Mouse (Mus musculus) c-Kit-positive CD71-negative TER-119-negative erythroid progenitor cells, embryonic 14.5 days (primary cell): ENCODE results near the gene D2hgdh.
"Not testable (repeated sequence)": the region's sequence is repeated elsewhere in the genome, so short reads cannot be mapped to it uniquely, and the experiment has no call there.

Experiments used
- DNase-seq: peaks from one replicate; pipeline ENCODE4 v3.0.0-alpha.2; 2013; ENCODE audit warnings: low read depth

The D2hgdh gene

DNA sequence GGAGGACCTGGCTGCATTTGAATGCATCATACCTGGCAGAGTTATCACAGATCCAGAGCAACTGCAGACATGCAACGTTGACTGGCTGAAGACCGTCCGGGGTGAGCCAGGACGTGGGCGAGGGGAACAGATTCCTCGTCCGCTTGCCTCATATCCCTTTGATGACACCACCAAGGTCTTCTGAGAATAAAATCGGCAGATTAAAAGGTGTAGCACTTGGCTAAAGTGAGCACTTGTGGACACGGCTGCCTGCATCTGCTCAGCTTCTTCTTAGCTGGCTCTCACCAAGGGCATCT lies 1.8 kb downstream of the D2hgdh start:
- DNase-seq: no peak

DNA sequence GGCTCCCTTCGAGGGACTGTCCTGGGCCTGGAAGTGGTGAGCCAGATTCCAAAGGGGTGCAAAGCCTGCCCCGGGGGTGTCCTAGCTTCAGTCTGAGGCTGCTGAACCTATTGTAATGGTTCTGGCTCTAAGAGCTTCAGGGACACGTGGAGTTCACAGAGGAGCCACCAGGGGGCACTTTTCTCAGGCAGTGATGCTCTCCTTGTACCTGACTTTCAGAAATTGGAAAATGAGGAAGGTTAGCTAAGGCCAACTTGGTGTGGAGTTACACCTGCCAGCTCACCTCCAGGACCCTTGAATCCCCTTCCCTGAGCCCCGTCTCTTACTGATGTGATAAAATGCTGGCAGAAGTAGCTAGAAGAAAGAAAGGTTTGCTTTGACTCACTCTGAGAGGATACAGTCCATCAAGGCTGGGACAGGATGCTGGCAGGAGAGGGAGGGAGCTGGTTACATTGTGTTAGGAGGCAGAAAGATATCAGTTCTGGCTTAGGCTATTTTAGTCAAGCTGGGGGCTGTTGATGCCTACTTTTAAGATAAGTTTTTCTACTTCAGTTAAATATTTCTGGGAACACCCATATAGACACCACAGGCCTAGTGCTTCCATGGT lies 8.1 kb downstream of the D2hgdh start:
- not testable (repeated sequence) for DNase-seq

DNA sequence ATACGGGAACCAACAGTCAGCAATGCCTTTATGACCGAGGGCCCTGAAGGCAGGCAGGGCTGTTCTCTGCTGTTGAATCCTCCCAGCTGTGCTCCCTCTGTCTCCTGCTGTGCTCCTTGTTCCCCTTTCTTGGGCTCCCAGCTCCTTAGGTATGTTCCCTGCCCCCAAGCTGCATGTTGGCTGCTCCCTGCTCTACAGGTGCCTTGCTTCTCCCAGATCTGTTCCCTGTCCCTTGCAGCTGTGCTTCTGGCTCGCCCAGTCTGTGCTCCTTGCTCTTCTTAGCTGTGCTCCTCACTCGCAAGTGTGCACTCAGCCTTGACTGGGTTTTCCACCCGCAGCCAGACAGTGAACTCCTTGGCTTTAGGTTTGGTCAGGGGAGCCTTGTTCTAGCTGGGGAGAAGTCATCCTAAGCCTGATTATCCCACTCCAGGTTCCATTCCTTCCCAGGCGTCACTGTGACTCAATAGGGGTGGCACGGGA lies 10.0 kb downstream of the D2hgdh start:
- no peak for DNase-seq

DNA sequence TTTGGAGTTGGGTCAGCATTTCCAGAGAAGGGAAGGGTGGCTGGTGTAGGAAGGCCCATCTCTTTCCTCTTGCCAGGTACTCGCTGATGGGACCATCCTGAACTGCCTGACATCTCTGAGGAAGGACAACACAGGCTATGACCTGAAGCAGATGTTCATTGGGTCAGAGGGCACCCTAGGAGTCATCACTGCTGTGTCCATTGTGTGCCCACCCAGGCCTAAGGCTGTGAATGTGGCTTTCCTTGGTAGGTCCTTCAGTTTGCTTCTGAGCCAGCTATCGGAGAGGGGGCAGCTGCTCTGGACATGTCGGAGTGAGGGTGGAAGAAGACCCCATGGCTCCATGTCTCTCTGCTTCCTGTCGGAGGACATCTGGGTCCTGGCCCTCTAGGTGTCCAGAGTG lies 10.5 kb downstream of the D2hgdh start:
- no peak for DNase-seq

DNA sequence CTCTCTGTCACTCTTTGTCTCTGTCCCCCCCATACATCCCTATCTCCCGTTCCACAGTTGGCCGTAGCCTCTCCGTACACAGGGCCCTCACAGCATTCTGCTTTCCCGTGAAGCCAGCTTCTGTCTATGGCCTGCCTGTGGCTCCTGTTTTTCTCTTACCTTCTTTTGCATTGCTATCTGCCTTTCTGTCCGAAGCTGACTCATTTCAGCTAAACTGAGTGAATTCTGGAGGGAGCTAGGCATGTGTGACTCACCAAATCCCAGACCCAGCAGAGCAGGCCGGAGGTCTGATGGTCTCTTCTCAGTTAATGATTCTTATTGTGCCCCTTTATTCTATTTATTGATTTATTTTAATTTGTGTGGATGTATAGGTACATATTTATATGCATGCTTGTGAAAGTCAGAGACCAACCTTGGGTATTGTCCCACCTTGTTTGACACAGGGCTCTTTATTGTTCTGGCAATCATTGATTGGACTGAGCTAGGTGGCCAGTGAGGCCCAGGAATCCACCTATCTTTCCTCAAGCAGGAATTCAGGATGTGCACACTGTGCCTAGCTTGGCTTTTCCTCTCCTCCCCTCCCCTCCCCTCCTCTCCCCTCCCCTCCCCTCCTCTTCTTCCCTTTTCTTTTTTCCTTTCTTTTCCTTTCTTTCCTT lies 11.3 kb downstream of the D2hgdh start:
- DNase-seq: no peak

DNA sequence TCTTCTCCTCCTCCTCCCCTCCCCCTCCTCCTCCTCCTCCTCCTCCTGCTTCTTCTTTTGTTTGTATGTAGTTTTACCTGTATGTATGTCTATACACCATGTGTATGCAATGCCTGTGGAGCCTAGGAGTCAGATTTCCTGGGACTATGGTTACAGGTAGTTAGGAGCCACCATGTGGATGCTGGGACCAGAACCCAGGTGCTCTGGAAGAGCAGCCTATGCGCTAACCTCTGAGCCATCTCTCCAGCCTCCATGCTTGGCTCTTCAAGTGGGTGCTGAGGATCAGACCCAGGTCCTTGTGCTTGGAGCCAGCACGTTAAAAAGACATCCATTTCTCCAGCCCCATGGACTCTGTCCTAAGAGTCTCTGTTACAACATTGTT lies 11.8 kb downstream of the D2hgdh start:
- no peak for DNase-seq

DNA sequence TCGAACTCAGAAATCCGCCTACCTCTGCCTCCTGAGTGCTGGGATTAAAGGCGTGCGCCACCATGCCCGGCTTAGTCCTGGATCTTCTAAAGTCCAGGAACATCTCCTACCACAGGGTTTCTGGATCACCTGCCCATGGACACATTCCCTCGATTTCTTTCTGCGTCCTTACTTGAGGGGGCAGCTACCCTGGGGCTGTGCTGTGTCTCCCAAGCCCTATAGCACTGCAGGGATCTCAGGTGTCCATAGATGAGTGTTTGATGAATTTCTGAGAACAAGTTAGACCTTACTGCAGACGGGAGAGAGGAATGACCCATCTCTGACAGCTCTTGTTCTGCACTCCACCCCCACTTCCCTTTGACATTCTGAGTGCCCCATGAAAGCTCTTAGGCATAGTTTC lies 12.6 kb downstream of the D2hgdh start:
- no peak for DNase-seq

DNA sequence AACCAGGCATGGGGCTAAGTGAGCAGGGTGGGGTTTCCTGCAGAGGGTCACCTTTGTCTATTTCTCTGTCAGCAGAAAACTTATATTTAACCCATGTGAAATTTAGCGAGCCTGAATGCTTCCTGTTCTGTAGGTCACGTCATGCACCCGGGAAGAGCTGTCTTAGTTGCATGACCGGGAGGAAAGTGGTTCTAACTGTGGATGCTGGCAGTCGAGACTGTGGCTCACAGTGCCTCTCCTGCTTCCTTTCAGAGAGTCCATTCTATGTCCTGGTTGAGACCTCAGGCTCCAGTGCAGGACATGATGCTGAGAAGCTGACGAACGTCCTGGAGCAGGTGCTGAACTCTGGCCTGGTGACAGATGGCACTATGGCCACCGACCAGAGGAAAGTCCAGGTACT lies 13.9 kb downstream of the D2hgdh start:
- not testable (repeated sequence) for DNase-seq

DNA sequence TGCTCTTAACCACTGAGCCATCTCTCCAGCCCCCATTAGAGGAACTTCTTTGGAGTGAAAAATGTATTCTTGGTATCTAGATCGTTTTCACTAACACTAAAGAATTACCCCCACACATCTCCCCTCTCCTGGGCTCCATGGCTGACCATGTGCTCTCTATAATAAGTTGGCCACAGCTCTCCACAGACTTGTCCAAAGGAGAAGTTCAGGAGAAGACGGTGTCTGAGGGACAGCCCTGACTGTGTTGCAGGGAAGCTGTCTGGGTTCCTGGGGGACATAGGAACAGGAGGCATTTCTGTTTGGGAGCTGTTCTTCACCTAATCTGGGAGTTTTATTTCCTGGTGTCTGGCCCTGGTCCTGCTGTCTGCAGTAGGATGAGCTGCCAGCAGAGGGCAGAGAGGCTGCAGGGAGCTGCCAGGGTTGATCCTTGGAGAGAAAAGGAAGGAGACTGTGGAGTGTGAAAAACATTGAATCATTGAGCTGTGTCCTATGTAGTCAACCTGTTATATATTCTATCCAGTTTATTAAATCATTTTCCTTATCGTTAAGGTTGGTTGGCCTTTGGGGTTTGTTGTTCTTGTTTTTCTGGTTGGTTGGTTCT lies 21.2 kb downstream of the D2hgdh start:
- DNase-seq: not testable (repeated sequence)

DNA sequence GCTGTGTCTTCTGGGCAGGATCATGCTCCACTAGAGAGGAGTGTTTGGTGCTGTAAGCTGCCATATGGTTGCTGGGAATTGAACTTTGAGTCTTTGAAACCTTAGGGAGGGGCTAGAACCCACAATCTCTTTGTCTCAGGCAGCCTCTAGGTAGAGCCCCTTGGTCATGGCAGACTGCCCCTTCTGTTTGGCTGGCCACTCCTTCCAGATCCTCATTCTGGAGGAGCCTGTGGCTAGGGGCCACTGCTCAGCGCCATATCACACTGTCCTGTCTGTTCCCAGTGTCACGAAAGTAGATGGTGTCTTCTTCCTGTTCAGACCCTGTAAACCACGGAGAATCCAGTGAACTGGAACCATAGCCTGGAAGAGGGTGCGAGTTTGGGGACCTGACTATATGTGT lies 31.1 kb downstream of the D2hgdh start:
- DNase-seq: not testable (repeated sequence)

DNA sequence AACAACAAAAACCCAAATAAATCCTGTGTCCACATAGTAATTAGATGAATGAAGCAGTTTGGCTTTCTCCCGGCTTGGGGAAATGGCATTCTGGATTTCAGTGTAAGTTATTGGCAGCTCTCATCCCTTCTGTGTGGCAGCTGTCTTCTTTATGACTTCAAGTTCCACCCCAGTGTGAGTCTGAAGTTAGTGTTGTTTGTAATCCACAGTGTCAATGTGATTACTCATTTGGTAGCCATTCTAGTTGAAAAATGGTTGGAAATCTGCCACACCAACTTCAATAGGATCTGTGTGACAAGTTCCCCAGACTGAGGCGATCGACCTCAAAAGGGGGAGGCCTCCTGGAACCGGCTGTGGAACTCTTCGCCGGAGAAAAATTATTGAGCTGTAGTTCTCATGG lies 32.7 kb downstream of the D2hgdh start:
- DNase-seq: no peak

DNA sequence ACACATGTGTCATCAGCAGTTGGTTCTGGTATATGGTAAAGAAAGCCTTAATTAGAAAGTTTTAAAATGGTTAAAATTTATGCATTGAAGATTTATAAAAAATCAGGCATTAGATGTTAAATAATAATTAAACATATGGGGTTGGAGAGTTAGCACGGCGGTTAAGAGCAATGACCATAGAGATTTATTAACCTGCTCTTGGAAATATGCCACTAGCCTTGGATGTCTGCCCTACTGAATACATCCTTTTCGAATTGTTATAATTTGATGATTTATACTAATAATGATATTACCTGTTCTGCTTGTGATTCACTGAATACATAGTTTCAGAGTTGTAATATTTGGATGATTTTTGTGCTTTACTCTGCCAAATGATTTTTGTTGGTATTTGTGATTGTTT lies 33.3 kb downstream of the D2hgdh start:
- DNase-seq: no peak

DNA sequence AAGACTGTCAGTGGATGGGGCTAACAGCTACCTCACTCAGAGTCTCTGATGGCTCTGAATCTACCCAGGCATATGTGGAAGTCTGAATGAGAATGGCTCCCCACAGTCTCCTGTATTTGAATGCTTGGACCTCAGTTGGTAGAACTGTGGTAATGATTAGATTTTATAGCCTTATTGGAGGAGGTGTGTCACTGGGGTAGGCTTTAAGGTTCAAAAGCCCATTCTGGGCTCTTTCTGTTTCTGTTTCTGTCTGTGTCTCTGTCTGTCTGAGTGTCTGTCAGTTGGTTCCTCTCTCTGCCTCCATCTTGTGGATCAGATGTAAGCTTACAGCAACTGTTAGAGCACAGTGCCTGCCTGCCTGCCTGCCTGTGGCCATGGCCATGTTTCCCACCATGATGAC lies 34.9 kb downstream of the D2hgdh start:
- DNase-seq: no peak

DNA sequence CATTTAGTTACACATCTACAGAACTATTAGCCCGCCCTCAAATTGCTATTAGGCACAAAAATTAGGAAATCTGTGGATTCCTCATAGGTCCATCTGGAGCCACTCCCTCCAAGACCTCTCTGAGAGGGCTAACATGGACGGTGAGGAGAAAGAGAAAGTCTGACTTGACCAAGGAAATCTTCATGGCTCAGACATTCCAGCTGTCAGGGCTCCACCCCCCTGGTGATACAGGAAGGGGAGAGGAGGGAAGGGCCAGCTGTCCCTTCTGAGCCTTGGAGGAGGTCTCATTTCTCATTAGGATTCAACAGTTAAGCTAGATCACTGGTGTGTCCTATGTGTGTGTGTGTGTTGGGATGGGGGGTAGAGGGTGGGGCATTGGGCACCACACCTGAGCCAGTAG lies 36.3 kb downstream of the D2hgdh start, which contains the start of gene Gal3st2:
Gal3st2 (plus strand) TSS at position 259 of the 400 bp plus-strand sequence.
- not testable (repeated sequence) for DNase-seq

DNA sequence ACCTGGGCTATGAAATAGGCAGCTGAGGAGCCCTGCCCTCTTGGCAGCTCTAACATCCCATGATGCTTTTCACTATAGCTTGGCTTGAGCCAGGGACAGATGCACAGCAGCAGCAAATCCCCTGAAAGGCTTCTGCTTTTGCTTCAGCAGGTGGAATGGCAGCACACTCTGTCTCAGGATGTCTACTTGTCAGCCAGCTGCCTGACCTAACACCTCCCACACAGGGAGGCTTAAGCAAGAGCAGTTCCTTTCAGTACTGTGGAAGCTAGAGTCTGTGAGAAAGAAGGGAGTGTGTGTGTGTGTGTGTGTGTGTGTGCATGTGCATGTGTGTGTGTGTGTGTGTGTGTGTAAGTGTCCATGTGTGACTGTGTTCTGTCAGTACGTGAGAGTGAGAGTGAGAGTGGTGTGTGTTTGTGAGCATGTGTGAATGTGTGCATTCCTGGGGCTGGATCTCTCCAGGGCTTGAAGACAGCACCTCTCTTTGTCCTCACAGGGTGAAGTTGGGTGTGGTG lies 46.9 kb downstream of the D2hgdh start:
- not testable (repeated sequence) for DNase-seq

DNA sequence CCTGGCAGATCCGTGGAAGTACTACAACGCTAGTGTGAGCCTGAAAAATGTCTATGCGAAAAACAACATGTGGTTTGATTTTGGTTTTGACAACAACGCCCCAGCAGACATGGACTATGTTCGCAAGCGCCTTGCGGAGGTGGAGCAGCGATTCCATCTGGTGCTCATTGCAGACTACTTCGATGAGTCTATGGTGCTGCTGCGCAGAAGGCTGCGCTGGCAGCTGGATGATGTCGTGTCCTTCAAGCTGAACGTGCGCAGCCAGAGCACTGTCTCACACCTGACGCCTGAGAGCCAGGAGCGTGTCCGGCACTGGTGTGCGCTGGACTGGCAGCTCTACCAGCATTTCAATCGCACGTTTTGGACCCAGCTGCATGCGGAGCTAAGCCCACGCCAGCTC lies 49.7 kb downstream of the D2hgdh start:
- not testable (repeated sequence) for DNase-seq

DNA sequence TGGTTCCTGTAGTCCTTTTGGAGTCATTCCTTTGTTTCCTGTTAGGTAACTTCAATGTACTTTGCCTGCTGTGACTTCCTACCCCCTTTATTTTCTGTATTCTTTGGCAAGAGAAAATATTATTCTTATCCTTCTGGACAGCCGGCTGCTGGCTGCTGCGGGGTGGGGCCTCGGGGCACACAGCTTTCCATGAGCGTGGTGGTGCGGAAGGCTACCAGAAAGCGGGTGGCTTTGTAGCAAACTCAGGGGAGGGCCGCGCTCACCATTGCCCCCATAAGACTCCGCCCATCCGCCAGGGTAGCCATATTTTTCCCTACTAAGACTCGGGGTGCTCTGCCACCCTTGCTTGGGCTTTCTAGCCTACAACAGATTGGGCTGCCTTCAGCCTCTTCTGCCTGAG lies 57.1 kb downstream of the D2hgdh start:
- not testable (repeated sequence) for DNase-seq

DNA sequence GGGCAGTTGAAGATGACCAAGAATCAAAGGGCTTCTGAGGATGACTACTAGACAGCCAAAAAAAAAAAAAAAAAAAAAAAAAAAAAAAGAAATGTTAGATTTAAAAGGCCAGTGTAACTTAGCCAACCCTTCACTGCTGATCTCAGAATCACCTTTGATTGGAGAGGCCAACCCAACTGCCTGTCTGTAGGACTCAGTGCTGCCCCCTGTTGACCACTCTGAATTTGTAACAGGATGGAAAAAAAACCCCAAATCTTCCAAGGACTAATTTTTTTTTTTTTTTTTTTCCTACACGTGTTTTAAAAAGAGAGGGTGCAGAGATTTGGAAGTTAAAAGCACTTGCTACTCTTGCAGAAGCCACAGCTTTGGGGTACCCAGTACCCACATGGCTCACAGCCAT lies 66.2 kb downstream of the D2hgdh start:
- not testable (repeated sequence) for DNase-seq

DNA sequence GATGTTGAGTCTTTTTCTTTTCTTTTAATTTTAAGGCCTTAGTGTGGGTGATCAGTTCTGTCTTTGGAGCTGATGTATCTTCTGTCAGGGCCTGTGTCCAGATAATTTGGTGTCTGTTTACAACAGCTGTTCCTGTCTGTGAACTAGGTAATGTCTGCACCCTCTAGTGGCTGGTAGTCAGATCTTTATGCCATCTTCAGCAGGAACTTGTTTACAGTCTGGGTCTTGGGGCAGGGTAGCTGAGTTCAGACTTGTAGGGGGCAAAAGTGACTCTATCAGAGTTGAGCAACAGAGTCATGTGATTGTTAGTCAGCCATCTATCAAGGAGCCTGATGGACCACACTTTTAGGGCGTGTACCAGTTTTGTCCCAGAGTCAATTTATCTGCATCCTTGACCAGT lies 72.7 kb downstream of the D2hgdh start:
- not testable (repeated sequence) for DNase-seq

DNA sequence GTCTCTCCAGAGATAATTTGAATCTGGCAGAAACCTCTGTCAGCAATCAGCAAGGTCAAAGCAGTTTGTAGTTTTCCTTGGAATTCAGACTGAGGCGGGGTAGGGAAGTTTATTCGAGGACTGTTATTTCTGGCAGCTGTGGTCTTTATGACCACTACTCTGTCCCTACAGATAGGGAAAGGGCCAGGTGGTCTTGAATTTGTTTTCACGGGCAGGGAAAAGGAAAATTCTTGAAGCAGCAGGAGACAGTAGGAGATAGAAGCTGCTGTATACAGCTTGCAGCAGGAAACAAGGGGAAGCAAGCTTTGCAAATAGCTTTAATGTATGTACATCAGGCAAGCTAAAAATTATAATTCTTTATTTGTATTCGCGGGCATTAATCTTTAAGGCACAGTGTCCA lies 76.6 kb downstream of the D2hgdh start:
- not testable (repeated sequence) for DNase-seq
